Mouse (Mus musculus) ES-E14 (cell line): Measurements from ENCODE around the gene Hmcn1.

Experiments
- CHD2 ChIP-seq: IDR thresholded peaks from 2 replicates; pipeline ENCODE4 v1.6.1; 2014; ENCODE audit warnings: mild to moderate bottlenecking, low read depth, low read length, inconsistent platforms
- HCFC1 ChIP-seq: IDR thresholded peaks from 2 replicates; pipeline ENCODE4 v1.6.1; 2012; ENCODE audit warnings: low read length, inconsistent platforms, borderline replicate concordance; ENCODE audit not compliant: insufficient read depth
- MAFK ChIP-seq: IDR thresholded peaks from 2 replicates; pipeline ENCODE4 v1.6.1; 2014; ENCODE audit warnings: mild to moderate bottlenecking, low read depth, low read length, inconsistent platforms; ENCODE audit not compliant: insufficient read depth
- ZC3H11A ChIP-seq: IDR thresholded peaks from 2 replicates; pipeline ENCODE4 v1.6.1; 2012; ENCODE audit warnings: low read depth, mild to moderate bottlenecking, inconsistent platforms, low read length, borderline replicate concordance
- ZNF384 ChIP-seq: IDR thresholded peaks from 2 replicates; pipeline ENCODE4 v1.6.1; 2012; ENCODE audit warnings: low read depth, low read length, inconsistent platforms

DNA sequence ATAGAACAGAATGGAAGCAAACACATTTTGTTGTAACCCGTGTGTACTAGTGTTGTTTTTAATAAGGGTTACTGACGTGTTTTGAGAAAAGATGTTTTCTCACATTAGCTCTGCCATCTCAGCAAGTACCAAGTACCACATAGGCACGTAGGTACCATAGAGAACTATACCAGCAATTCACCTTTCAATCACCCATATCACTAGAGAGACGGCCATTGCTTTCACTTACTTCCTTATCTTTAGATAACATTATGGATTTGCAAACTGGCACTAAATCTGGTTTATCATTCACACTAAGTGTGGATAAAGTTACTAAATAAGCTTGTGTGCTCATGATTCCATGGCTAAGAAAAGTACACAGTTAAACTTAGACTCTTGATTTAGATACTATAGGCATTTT, 387.1 kb downstream of the Hmcn1 start:
- TF ChIP-seq ZNF384 (no peak), HCFC1 (no peak), MAFK (no peak), CHD2 (no peak), ZC3H11A (no peak)
